Mouse (Mus musculus) lung, embryonic 14.5 days (tissue): ENCODE results near the gene Rapgef4. TPM values are rescaled to one million over a fixed set of nuclear protein-coding genes. Genes with fewer than 3 reads are reported as not detected.

Source experiments
- ATAC-seq: fragments of 200-750 bp; cut with Nextera tagmentation; 2 replicates; pipeline ENCODE4 v1.8.0; 2017; ENCODE audit warnings: mild to moderate bottlenecking, moderate TSS enrichment, moderate library complexity; ENCODE audit not compliant: insufficient read depth
- DNase-seq: peaks from one replicate; pipeline ENCODE4 v3.0.0-alpha.2; 2015
- H3K27ac ChIP-seq: fragments of 300-500 bp; sonication (generic); 2 replicates; pipeline ENCODE4 v1.5.1; 2014; ENCODE audit warnings: low read depth, mild to moderate bottlenecking, moderate library complexity
- H3K27me3 ChIP-seq: fragments of 300-500 bp; sonication (generic); 2 replicates; pipeline ENCODE4 v1.6.1; 2014; ENCODE audit warnings: low read length, control low read depth; ENCODE audit not compliant: insufficient read depth
- H3K36me3 ChIP-seq: fragments of 300-500 bp; sonication (generic); 2 replicates; pipeline ENCODE4 v1.6.1; 2014; ENCODE audit warnings: control low read depth; ENCODE audit not compliant: insufficient read depth
- H3K4me1 ChIP-seq: fragments of 300-500 bp; sonication (generic); 2 replicates; pipeline ENCODE4 v1.6.1; 2014; ENCODE audit warnings: antibody characterized with exemption, control low read depth; ENCODE audit not compliant: insufficient read depth
- H3K4me2 ChIP-seq: fragments of 300-500 bp; sonication (generic); 2 replicates; pipeline ENCODE4 v1.6.1; 2014; ENCODE audit warnings: mild to moderate bottlenecking
- H3K4me3 ChIP-seq: fragments of 300-500 bp; sonication (generic); 2 replicates; pipeline ENCODE4 v1.5.1; 2014; ENCODE audit warnings: low read depth, low read length
- H3K9ac ChIP-seq: fragments of 300-500 bp; sonication (generic); 2 replicates; pipeline ENCODE4 v1.6.1; 2014
- H3K9me3 ChIP-seq: fragments of 300-500 bp; sonication (generic); 2 replicates; pipeline ENCODE4 v1.6.1; 2016; ENCODE audit warnings: low read depth, low read length, control low read depth
- CTCF ChIP-seq: IDR thresholded peaks from 2 replicates; pipeline ENCODE4 v1.5.1; 2016; ENCODE audit warnings: antibody characterized with exemption, low read depth
- WGBS: fragments of 180-500 bp; shearing (Covaris S2); extraction: QIAGEN DNeasy Blood & Tissue Kit; methylation state at CpG from one replicate; pipeline ENCODE4 v1.1.7; 2014; 5-methylcytosine and 5-hydroxymethylcytosine counted together
- polyA plus RNA-seq: library from polyadenylated mRNA; unstranded; fragments of >200 nt; fragmentation: Nextera tagmentation; extraction: Ambion mirVana; gene quantifications from 2 replicates; pipeline ENCODE4 v1.2.1, GENCODE M21; 2014

Rapgef4 gene
- polyA plus RNA-seq = 2.6 and 3.5 TPM in 2 replicates

- no peak for TF ChIP-seq CTCF
- Histone ChIP-seq H3K36me3 (no peaks in the 10 kb centered on the region), H3K4me2 (peak within 1 kb of the TSS; percentile 99), H3K4me3 (peak within 1 kb of the TSS; percentile 51), H3K9ac (peak within 1 kb of the TSS; percentile 58), H3K4me1 (no peaks in the 10 kb centered on the region), H3K27me3 (peaks cover 17% of the 10 kb centered on the region), H3K27ac (no peak within 1 kb of the TSS), H3K9me3 (no peaks in the 10 kb centered on the region)
- DNase-seq (peak; percentile 46), ATAC-seq (peak; percentile 54; the same call in 1 of the 2 replicates)
- WGBS = under 1% methylated on average over 42 of the region's 52 CpGs
Measured at GRCm38 (mm10) chr2:71980771-71981342, at the start of gene Rapgef4. Gene Rapgef4 (plus strand): TSS chr2:71981240.

- no peak for ATAC-seq
- Histone ChIP-seq H3K27me3 (no peaks in the 10 kb centered on the region), H3K4me3 (no peak overlapping the region), H3K4me1 (no peaks in the 10 kb centered on the region), H3K27ac (no peak overlapping the region), H3K4me2 (no peak overlapping the region), H3K9ac (no peak overlapping the region), H3K9me3 (no peaks in the 10 kb centered on the region), H3K36me3 (no peaks in the 10 kb centered on the region)
- no peak for TF ChIP-seq CTCF
- WGBS = 74% methylated on average over 8 of the region's 8 CpGs
- DNase-seq = no peak
Measured at GRCm38 (mm10) chr2:71934046-71934445, 47.0 kb upstream of the Rapgef4 start.

GRCm38 (mm10) chr2:71936711-71937110 is 44.3 kb upstream of the Rapgef4 start:
- no peak overlapping the region for H3K27ac ChIP-seq
- no peak for TF ChIP-seq CTCF
- H3K9ac ChIP-seq = no peak overlapping the region
- no peaks in the 10 kb centered on the region for H3K27me3 ChIP-seq
- H3K4me1 ChIP-seq = no peaks in the 10 kb centered on the region
- no peak overlapping the region for H3K4me3 ChIP-seq
- H3K9me3 ChIP-seq = no peaks in the 10 kb centered on the region
- H3K4me2 ChIP-seq = no peak overlapping the region
- WGBS = 91% methylated on average over 1 of the region's 1 CpGs
- DNase-seq (no peak), ATAC-seq (no peak)
- no peaks in the 10 kb centered on the region for H3K36me3 ChIP-seq

GRCm38 (mm10) chr2:71937649-71938308 is 43.3 kb upstream of the Rapgef4 start:
- H3K27me3 ChIP-seq = no peaks in the 10 kb centered on the region
- 76% methylated on average over 3 of the region's 3 CpGs for WGBS
- ATAC-seq = no peak
- no peak overlapping the region for H3K4me3 ChIP-seq
- H3K9me3 ChIP-seq = no peaks in the 10 kb centered on the region
- TF ChIP-seq CTCF = no peak
- H3K27ac ChIP-seq = no peak overlapping the region
- no peaks in the 10 kb centered on the region for H3K36me3 ChIP-seq
- no peak for DNase-seq
- H3K4me2 ChIP-seq = no peak overlapping the region
- no peak overlapping the region for H3K9ac ChIP-seq
- H3K4me1 ChIP-seq = no peaks in the 10 kb centered on the region

- ATAC-seq = no peak
Measured at GRCm38 (mm10) chr2:71938716-71939393, 42.2 kb upstream of the Rapgef4 start.

GRCm38 (mm10) chr2:71941005-71941720 is 39.9 kb upstream of the Rapgef4 start:
- ATAC-seq = no peak

More at GRCm38 (mm10) chr2:71938716-71939393, 42.2 kb upstream of the Rapgef4 start:
- H3K9ac ChIP-seq = no peak overlapping the region
- no peak overlapping the region for H3K4me3 ChIP-seq
- no peak overlapping the region for H3K27ac ChIP-seq
- no peaks in the 10 kb centered on the region for H3K4me1 ChIP-seq
- no peaks in the 10 kb centered on the region for H3K27me3 ChIP-seq
- DNase-seq = no peak
- no peaks in the 10 kb centered on the region for H3K36me3 ChIP-seq
- WGBS = 45% methylated on average over 6 of the region's 6 CpGs
- no peak overlapping the region for H3K4me2 ChIP-seq
- H3K9me3 ChIP-seq = no peaks in the 10 kb centered on the region
- no peak for TF ChIP-seq CTCF

More at GRCm38 (mm10) chr2:71941005-71941720, 39.9 kb upstream of the Rapgef4 start:
- Histone ChIP-seq H3K9ac (no peak overlapping the region), H3K27me3 (no peaks in the 10 kb centered on the region), H3K4me3 (no peak overlapping the region), H3K9me3 (no peaks in the 10 kb centered on the region), H3K4me1 (no peaks in the 10 kb centered on the region), H3K27ac (no peak overlapping the region), H3K36me3 (no peaks in the 10 kb centered on the region), H3K4me2 (no peak overlapping the region)
- DNase-seq = no peak
- TF ChIP-seq CTCF = no peak
- 96% methylated on average over 3 of the region's 3 CpGs for whole genome bisulfite sequencing
